7 mouse cellular contexts compared by ENCODE assay signal in genomic region chr14:62292488-62293339, GRCm38 (mm10). TPM values are rescaled to one million over a fixed set of nuclear protein-coding genes. Genes with fewer than 3 reads are reported as not detected.
A peak's percentile ranks its signal among the peaks of the same experiment; 100 is the strongest.
DNase-seq lines count a peak whose midpoint lies in the region; ATAC-seq and TF ChIP-seq lines count a peak whose summit lies in the region.

Gene Rnaseh2b (plus strand): TSS chr14:62292589.
Gene Dleu7 (minus strand): TSS chr14:62293047.

- H3K36me3 ChIP-seq in forebrain, embryonic 16.5 days (ENCODE audit: control insufficient read depth, insufficient read depth), result no peaks in the 10 kb centered on the region
- no peaks in the 10 kb centered on the region for H3K36me3 ChIP-seq in hindbrain, embryonic 15.5 days
- no peaks in the 10 kb centered on the region for H3K36me3 ChIP-seq in midbrain, embryonic 11.5 days (ENCODE audit: control insufficient read depth, insufficient read depth, low read length)
- H3K36me3 ChIP-seq in testis, adult 2 months (ENCODE audit: control insufficient read depth, insufficient read depth, low read length), result no peaks in the 10 kb centered on the region

- H3K27me3 ChIP-seq in forebrain, embryonic 16.5 days (replicated peaks; ENCODE audit: control insufficient read depth, insufficient read depth, low read length), result no peaks in the 10 kb centered on the region
- no peaks in the 10 kb centered on the region for H3K27me3 ChIP-seq in hindbrain, embryonic 15.5 days
- no peaks in the 10 kb centered on the region for H3K27me3 ChIP-seq in midbrain, embryonic 11.5 days (ENCODE audit: control insufficient read depth, insufficient read depth, low read length)
- H3K27me3 ChIP-seq in testis, adult 2 months (ENCODE audit: control insufficient read depth, insufficient read depth, low read length), result no peaks in the 10 kb centered on the region

- peak within 1 kb of the TSS; percentile 67 for H3K27ac ChIP-seq in forebrain, embryonic 16.5 days (ENCODE audit: low read length)
- peak within 1 kb of the TSS; percentile 56; the same call in 1 of the 2 replicates for H3K27ac ChIP-seq in hindbrain, embryonic 15.5 days (replicated peaks)
- H3K27ac ChIP-seq in left cerebral cortex, adult 2 months, result peak within 1 kb of the TSS; percentile 37
- no peak within 1 kb of the TSS for H3K27ac ChIP-seq in midbrain, embryonic 11.5 days (ENCODE audit: low read depth, low read length)
- H3K27ac ChIP-seq in testis, adult 2 months (ENCODE audit: control insufficient read depth, insufficient read depth, low read depth, low read length), result no peak within 1 kb of the TSS

- no peak for TF ChIP-seq POLR2A in testis, adult 2 months (IDR thresholded peaks at IDR 0.05; ENCODE audit: control insufficient read depth, low read depth, low read length)

- H3K9ac ChIP-seq in forebrain, embryonic 16.5 days (replicated peaks; ENCODE audit: low read depth, low read length), result peak within 1 kb of the TSS; percentile 93
- peak within 1 kb of the TSS; percentile 74 for H3K9ac ChIP-seq in hindbrain, embryonic 15.5 days
- peak within 1 kb of the TSS; percentile 60 for H3K9ac ChIP-seq in midbrain, embryonic 11.5 days (ENCODE audit: low read length)

- intact Hi-C loops in left cerebral cortex, adult 2 months (cut with DNase I), result loop anchor here (2.0 kb wide), 1 partner anchor 40 kb away; no protein-coding TSS in a partner anchor

- WGBS in forebrain, embryonic 16.5 days, result under 1% methylated on average over 54 of the region's 60 CpGs
- WGBS in hindbrain, embryonic 15.5 days, result under 1% methylated on average over 59 of the region's 60 CpGs
- whole genome bisulfite sequencing in midbrain, embryonic 11.5 days, result under 1% methylated on average over 59 of the region's 60 CpGs

- DNase-seq in ZHBTc4 (ENCODE audit: low read depth, low spot score), result peak; percentile 47
- peak; percentile 6 for DNase-seq in cerebellum, adult 11-12 months
- peak; percentile 23 to 36 for DNase-seq in left cerebral cortex, adult 2 months (ENCODE audit: extremely low spot score in 1 of 2, low spot score in 2 of 2)
- DNase-seq in midbrain, embryonic 11.5 days (ENCODE audit: low spot score, missing footprints), result peak; percentile 96

- H3K4me1 ChIP-seq in forebrain, embryonic 16.5 days (replicated peaks; ENCODE audit: control insufficient read depth, insufficient read depth, low read length), result peaks cover 17% of the 10 kb centered on the region
- peaks cover 19% of the 10 kb centered on the region for H3K4me1 ChIP-seq in hindbrain, embryonic 15.5 days (replicated peaks)
- H3K4me1 ChIP-seq in midbrain, embryonic 11.5 days (ENCODE audit: control insufficient read depth, insufficient read depth, low read length), result peaks cover 10% of the 10 kb centered on the region
- H3K4me1 ChIP-seq in testis, adult 2 months (ENCODE audit: control insufficient read depth, insufficient read depth, low read length), result peaks cover 9% of the 10 kb centered on the region

- H3K4me3 ChIP-seq in forebrain, embryonic 16.5 days (replicated peaks; ENCODE audit: low read length), result peak within 1 kb of the TSS; percentile 80
- H3K4me3 ChIP-seq in hindbrain, embryonic 15.5 days, result peak within 1 kb of the TSS; percentile 61
- peak within 1 kb of the TSS; percentile 73 for H3K4me3 ChIP-seq in left cerebral cortex, adult 2 months
- H3K4me3 ChIP-seq in midbrain, embryonic 11.5 days (ENCODE audit: low read depth, low read length), result peak within 1 kb of the TSS; percentile 40
- H3K4me3 ChIP-seq in testis, adult 2 months (ENCODE audit: control insufficient read depth, low read depth, low read length), result peak within 1 kb of the TSS; percentile 65

- peak within 1 kb of the TSS; percentile 98 for H3K4me2 ChIP-seq in forebrain, embryonic 16.5 days (ENCODE audit: low read length)
- peak within 1 kb of the TSS; percentile 99 for H3K4me2 ChIP-seq in hindbrain, embryonic 15.5 days
- H3K4me2 ChIP-seq in midbrain, embryonic 11.5 days, result peak within 1 kb of the TSS; percentile 63

- peak; percentile 84 for ATAC-seq in forebrain, embryonic 16.5 days
- peak; percentile 91 for ATAC-seq in hindbrain, embryonic 15.5 days (ENCODE audit: low FRiP score, low read depth)
- ATAC-seq in midbrain, embryonic 11.5 days (ENCODE audit: low FRiP score), result peak; percentile 94

- H3K9me3 ChIP-seq in forebrain, embryonic 16.5 days (ENCODE audit: control insufficient read depth, low read length), result no peaks in the 10 kb centered on the region
- H3K9me3 ChIP-seq in hindbrain, embryonic 15.5 days, result no peaks in the 10 kb centered on the region
- H3K9me3 ChIP-seq in midbrain, embryonic 11.5 days (ENCODE audit: control insufficient read depth, low read length), result no peaks in the 10 kb centered on the region

- no peak; the same call in 1 of the 2 replicates for TF ChIP-seq CTCF in left cerebral cortex, adult 2 months (IDR thresholded peaks at IDR 0.05)
- no peak for TF ChIP-seq CTCF in testis, adult 2 months (IDR thresholded peaks at IDR 0.05; ENCODE audit: control insufficient read depth, insufficient read depth, insufficient replicate concordance, low read depth, low read length)

RNA-seq across cellular contexts. Expression of gene Rnaseh2b, which starts in this region (rescaled TPM):
- polyA plus RNA-seq in forebrain, embryonic 16.5 days (2015; fragmentation: Nextera tagmentation; extraction: Ambion mirVana), result 47.9 and 64.0 TPM in 2 replicates
- polyA plus RNA-seq in hindbrain, embryonic 15.5 days (2015; fragmentation: Nextera tagmentation; extraction: Ambion mirVana), result 32.7 and 35.2 TPM in 2 replicates
- 10 to 100 TPM; 10.3 to 15.0 TPM for total RNA-seq in left cerebral cortex, adult 2 months (2021)
- 78.1 and 89.3 TPM in 2 replicates for polyA plus RNA-seq in midbrain, embryonic 11.5 days (2014; fragmentation: Nextera tagmentation; extraction: Ambion mirVana)
- 1.2 and 1.4 TPM in 2 replicates for polyA plus RNA-seq in testis, adult 2 months (2012; rRNA removed)

RNA-seq across cellular contexts. Expression of gene Dleu7, which starts in this region (rescaled TPM):
- 21.0 and 21.3 TPM in 2 replicates for polyA plus RNA-seq in forebrain, embryonic 16.5 days (2015; fragmentation: Nextera tagmentation; extraction: Ambion mirVana)
- polyA plus RNA-seq in hindbrain, embryonic 15.5 days (2015; fragmentation: Nextera tagmentation; extraction: Ambion mirVana), result 14.1 and 18.4 TPM in 2 replicates
- 1 to 10 TPM; 8.0 to 9.1 TPM for total RNA-seq in left cerebral cortex, adult 2 months (2021)
- 3.7 and 5.1 TPM in 2 replicates for polyA plus RNA-seq in midbrain, embryonic 11.5 days (2014; fragmentation: Nextera tagmentation; extraction: Ambion mirVana)
- polyA plus RNA-seq in testis, adult 2 months (2012; rRNA removed), result 0.30 and 0.44 TPM in 2 replicates

Comparison
In these comparisons a context has a peak if more than half of its experiments do, and no peak if none do; other contexts are left out.
1. RNA of gene Rnaseh2b (polyA plus RNA-seq): 78.1 to 89.3 TPM in midbrain, embryonic 11.5 days, 47.9 to 64.0 TPM in forebrain, embryonic 16.5 days and 32.7 to 35.2 TPM in hindbrain, embryonic 15.5 days; 1.2 to 1.4 TPM in testis, adult 2 months; every median in the first group is over 10 times any median in the second.
2. DNase-seq: peak in every context shown above with its lines; median percentile 96 in midbrain, embryonic 11.5 days; 47 in ZHBTc4; 30 in left cerebral cortex, adult 2 months; 6 in cerebellum, adult 11-12 months.
3. H3K27ac ChIP-seq: peak in forebrain, embryonic 16.5 days (single experiment), hindbrain, embryonic 15.5 days (single experiment) and left cerebral cortex, adult 2 months (single experiment); none in midbrain, embryonic 11.5 days (single experiment) and testis, adult 2 months (single experiment).
4. Peak in every context shown above with its lines, with median percentiles within 50 percentile points of each other: ATAC-seq, H3K4me2 ChIP-seq, H3K4me3 ChIP-seq and H3K9ac ChIP-seq.